Mouse (Mus musculus) thymus, adult 2 months (tissue): ENCODE data around the gene Fam222b. TPM values are rescaled to one million over a fixed set of nuclear protein-coding genes. Genes with fewer than 3 reads are reported as not detected.

Source experiments
- DNase-seq: peaks from one replicate; pipeline ENCODE4 v3.0.0; 2021
- H3K27ac ChIP-seq: fragments of 200-500 bp; 2 replicates; pipeline ENCODE4 v1.5.1; 2012; ENCODE audit warnings: low read length, control low read depth; ENCODE audit not compliant: control insufficient read depth, insufficient read depth
- H3K27me3 ChIP-seq: fragments of 200-500 bp; 2 replicates; pipeline ENCODE4 v1.6.1; 2012; ENCODE audit warnings: mild to moderate bottlenecking, low read length, moderate library complexity, mixed read lengths; ENCODE audit not compliant: control insufficient read depth, insufficient read depth
- H3K36me3 ChIP-seq: fragments of 200-500 bp; 2 replicates; pipeline ENCODE4 v1.6.1; 2012; ENCODE audit warnings: mild to moderate bottlenecking, low read length, moderate library complexity; ENCODE audit not compliant: control insufficient read depth, insufficient read depth
- H3K4me1 ChIP-seq: fragments of 200-500 bp; replicated peaks from 2 replicates; pipeline ENCODE4 v1.6.1; 2012; ENCODE audit warnings: low read length; ENCODE audit not compliant: control insufficient read depth, insufficient read depth
- H3K4me3 ChIP-seq: fragments of 200-500 bp; 2 replicates; pipeline ENCODE4 v1.5.1; 2012; ENCODE audit warnings: mild to moderate bottlenecking, low read length, control low read depth, moderate library complexity; ENCODE audit not compliant: control insufficient read depth, insufficient read depth
- CTCF ChIP-seq: fragments of 200-500 bp; IDR thresholded peaks from 2 replicates; pipeline ENCODE4 v1.5.1; 2012; ENCODE audit warnings: mild to moderate bottlenecking, control low read depth, low read length, moderate library complexity, borderline replicate concordance; ENCODE audit not compliant: control insufficient read depth, poor library complexity, insufficient read depth; ENCODE audit errors: extremely low read depth
- POLR2A ChIP-seq: fragments of 200-500 bp; IDR thresholded peaks from 2 replicates; pipeline ENCODE4 v1.6.1; 2012; ENCODE audit warnings: mild to moderate bottlenecking, low read length, control low read depth, moderate library complexity; ENCODE audit not compliant: control insufficient read depth, poor library complexity, insufficient read depth; ENCODE audit errors: extremely low read depth
- WGBS: fragments of 180-500 bp; shearing (Covaris S2); methylation state at CpG from one replicate; pipeline ENCODE4 v1.1.7; 2018; 5-methylcytosine and 5-hydroxymethylcytosine counted together
- polyA plus RNA-seq: library from polyadenylated mRNA; depleted of rRNA; stranded (reverse); fragments of >200 nt; gene quantifications from 2 replicates; pipeline ENCODE4 v1.2.3, GENCODE M21; 2012

Gene Fam222b
- polyA plus RNA-seq, 1 experiment, result 17.6 TPM

GRCm38 (mm10) chr11:78153778-78154177, 59.3 kb downstream of the Fam222b start:
- no peak for TF ChIP-seq POLR2A
- no peak for TF ChIP-seq CTCF
- H3K27me3 ChIP-seq, result no peaks in the 10 kb centered on the region
- H3K36me3 ChIP-seq, result peaks cover 15% of the 10 kb centered on the region
- H3K4me3 ChIP-seq, result no peak overlapping the region
- no peak overlapping the region for H3K27ac ChIP-seq
- WGBS, result 97% methylated on average over 13 of the region's 13 CpGs
- no peaks in the 10 kb centered on the region for H3K4me1 ChIP-seq
- no peak for DNase-seq

- Histone ChIP-seq H3K4me1 (no peaks in the 10 kb centered on the region), H3K4me3 (no peak overlapping the region), H3K36me3 (peaks cover 26% of the 10 kb centered on the region), H3K27me3 (no peaks in the 10 kb centered on the region), H3K27ac (no peak overlapping the region)
- TF ChIP-seq CTCF (no peak), POLR2A (no peak)
- WGBS, result 98% methylated on average over 5 of the region's 5 CpGs
- no peak for DNase-seq
Measured at GRCm38 (mm10) chr11:78155674-78156073, 61.2 kb downstream of the Fam222b start.

- H3K36me3 ChIP-seq, result peaks cover 31% of the 10 kb centered on the region
- no peak for TF ChIP-seq CTCF
- TF ChIP-seq POLR2A, result no peak
Measured at GRCm38 (mm10) chr11:78156156-78156699, 61.8 kb downstream of the Fam222b start.

GRCm38 (mm10) chr11:78159096-78159495, 64.6 kb downstream of the Fam222b start:
- H3K27me3 ChIP-seq, result no peaks in the 10 kb centered on the region
- DNase-seq, result peak; percentile 84
- no peak overlapping the region for H3K4me3 ChIP-seq
- H3K36me3 ChIP-seq, result peaks cover 35% of the 10 kb centered on the region
- H3K4me1 ChIP-seq, result peaks cover 19% of the 10 kb centered on the region
- WGBS, result 30% methylated on average over 2 of the region's 2 CpGs
- H3K27ac ChIP-seq, result no peak overlapping the region
- TF ChIP-seq POLR2A, result no peak
- TF ChIP-seq CTCF, result peak; percentile 57; the same call in 1 of the 2 replicates

More at GRCm38 (mm10) chr11:78156156-78156699, 61.8 kb downstream of the Fam222b start:
- H3K27ac ChIP-seq, result no peak overlapping the region
- H3K4me3 ChIP-seq, result no peak overlapping the region
- 97% methylated on average over 6 of the region's 6 CpGs for WGBS
- H3K4me1 ChIP-seq, result no peaks in the 10 kb centered on the region
- H3K27me3 ChIP-seq, result no peaks in the 10 kb centered on the region
- DNase-seq, result no peak

GRCm38 (mm10) chr11:78159557-78159956, 65.1 kb downstream of the Fam222b start:
- no peak for DNase-seq
- no peak overlapping the region for H3K27ac ChIP-seq
- no peaks in the 10 kb centered on the region for H3K27me3 ChIP-seq
- peaks cover 19% of the 10 kb centered on the region for H3K4me1 ChIP-seq
- WGBS, result 93% methylated on average over 7 of the region's 7 CpGs
- H3K4me3 ChIP-seq, result no peak overlapping the region
- TF ChIP-seq CTCF, result 0 out of 2 replicates have a peak, but pooled peaks have one; percentile 24
- TF ChIP-seq POLR2A, result no peak
- peaks cover 35% of the 10 kb centered on the region for H3K36me3 ChIP-seq

- H3K4me1 ChIP-seq, result peaks cover 19% of the 10 kb centered on the region
- 96% methylated on average over 18 of the region's 18 CpGs for WGBS
- H3K27me3 ChIP-seq, result no peaks in the 10 kb centered on the region
- H3K4me3 ChIP-seq, result no peak overlapping the region
- TF ChIP-seq POLR2A (no peak), CTCF (no peak)
- H3K36me3 ChIP-seq, result peaks cover 35% of the 10 kb centered on the region
- no peak overlapping the region for H3K27ac ChIP-seq
- no peak for DNase-seq
Measured at GRCm38 (mm10) chr11:78160171-78160570, 65.7 kb downstream of the Fam222b start.

DNA sequence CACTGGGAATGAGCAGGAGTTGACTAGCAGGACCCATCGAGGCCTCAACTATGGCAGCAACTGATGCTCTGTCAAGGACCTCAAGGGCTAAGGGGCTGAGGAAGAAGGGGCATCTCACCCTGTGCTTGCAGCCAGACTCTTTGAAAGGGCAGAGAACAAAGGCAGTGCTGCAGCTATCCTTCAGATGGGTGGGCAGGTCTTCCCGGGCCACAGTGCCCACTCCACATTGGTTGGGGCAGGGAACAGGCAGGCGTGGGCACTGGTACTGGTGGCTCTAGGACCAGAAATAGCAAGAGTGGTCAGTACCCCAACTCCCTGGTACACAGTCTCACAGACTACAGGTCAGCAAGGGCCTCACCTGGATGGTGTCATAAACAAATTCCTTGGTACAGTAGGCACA, 66.2 kb downstream of the Fam222b start:
- Histone ChIP-seq H3K4me3 (no peak overlapping the region), H3K27me3 (no peaks in the 10 kb centered on the region), H3K27ac (no peak overlapping the region), H3K36me3 (peaks cover 35% of the 10 kb centered on the region), H3K4me1 (peaks cover 21% of the 10 kb centered on the region)
- WGBS, result 95% methylated on average over 3 of the region's 3 CpGs
- TF ChIP-seq POLR2A, result no peak
- no peak for TF ChIP-seq CTCF
- DNase-seq, result no peak
